Mouse (Mus musculus): ENCODE measurements at regions not wholly inside any gene's neighbourhood (a gene's known extent, or its start where the extent isn't known, plus 50 kb on each side); places are given as distances from the start of the nearest gene placed in this dataset.

GRCm38 (mm10) chr6:49893113-49893512, 70.6 kb downstream of the Npy start:
- no peak for TF ChIP-seq EP300 (optimal IDR thresholded peaks at IDR 0.05)
- TF ChIP-seq CTCF (IDR thresholded peaks at IDR 0.05; ENCODE audit: low read depth) = no peak
- no peak overlapping the region for H3K4me2 ChIP-seq (replicated peaks; ENCODE audit: low read depth)
- H3K27me3 ChIP-seq (ENCODE audit: control insufficient read depth, insufficient read depth, low read length) = no peaks in the 10 kb centered on the region
- ATAC-seq (ENCODE audit: low FRiP score, low TSS enrichment) (no peak), DNase-seq (ENCODE audit: low spot score) (no peak)
- H3K9me3 ChIP-seq (ENCODE audit: control insufficient read depth, low read length) = no peaks in the 10 kb centered on the region
- H3K9ac ChIP-seq (ENCODE audit: low read length) = no peak overlapping the region
- H3K4me3 ChIP-seq (ENCODE audit: low read depth, low read length) = no peak overlapping the region
- H3K27ac ChIP-seq (replicated peaks) = no peak overlapping the region
- no peaks in the 10 kb centered on the region for H3K4me1 ChIP-seq (replicated peaks; ENCODE audit: control insufficient read depth, insufficient read depth)
- H3K36me3 ChIP-seq (ENCODE audit: control insufficient read depth, insufficient read depth, low read length) = no peaks in the 10 kb centered on the region
- 80% methylated on average over 7 of the region's 7 CpGs for WGBS

DNA sequence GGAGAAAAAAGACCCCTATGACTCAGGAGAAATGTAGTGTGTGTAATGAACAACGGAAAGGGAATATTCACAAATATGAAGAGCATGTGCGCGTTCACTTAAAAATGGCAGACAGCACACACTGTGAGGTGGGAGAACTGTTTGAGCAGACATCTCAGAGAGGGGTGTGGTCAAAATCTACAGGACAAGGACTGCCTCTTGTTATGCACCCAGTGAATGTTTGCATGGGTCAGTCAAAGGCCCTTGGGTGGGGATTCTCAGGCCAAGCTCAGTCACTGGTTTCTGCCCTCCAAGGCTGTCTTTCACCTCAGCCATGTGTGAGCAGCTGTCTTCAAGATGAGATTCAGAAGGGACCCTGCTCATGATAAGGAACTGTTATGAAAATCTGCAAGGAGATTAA, 76.6 kb downstream of the Npy start:
- TF ChIP-seq CTCF (IDR thresholded peaks at IDR 0.05; ENCODE audit: low read depth) = no peak
- TF ChIP-seq EP300 (optimal IDR thresholded peaks at IDR 0.05) = no peak
- ATAC-seq (ENCODE audit: low FRiP score, low TSS enrichment) = no peak
- Histone ChIP-seq H3K9ac (ENCODE audit: low read length) (no peak overlapping the region), H3K4me1 (replicated peaks; ENCODE audit: control insufficient read depth, insufficient read depth) (no peaks in the 10 kb centered on the region), H3K27ac (replicated peaks) (no peak overlapping the region), H3K4me3 (ENCODE audit: low read depth, low read length) (no peak overlapping the region), H3K4me2 (replicated peaks; ENCODE audit: low read depth) (no peak overlapping the region), H3K9me3 (ENCODE audit: control insufficient read depth, low read length) (no peaks in the 10 kb centered on the region), H3K27me3 (ENCODE audit: control insufficient read depth, insufficient read depth, low read length) (no peaks in the 10 kb centered on the region), H3K36me3 (ENCODE audit: control insufficient read depth, insufficient read depth, low read length) (no peaks in the 10 kb centered on the region)
- no peak for DNase-seq (ENCODE audit: low spot score)
- 90% methylated on average over 3 of the region's 3 CpGs for WGBS

DNA sequence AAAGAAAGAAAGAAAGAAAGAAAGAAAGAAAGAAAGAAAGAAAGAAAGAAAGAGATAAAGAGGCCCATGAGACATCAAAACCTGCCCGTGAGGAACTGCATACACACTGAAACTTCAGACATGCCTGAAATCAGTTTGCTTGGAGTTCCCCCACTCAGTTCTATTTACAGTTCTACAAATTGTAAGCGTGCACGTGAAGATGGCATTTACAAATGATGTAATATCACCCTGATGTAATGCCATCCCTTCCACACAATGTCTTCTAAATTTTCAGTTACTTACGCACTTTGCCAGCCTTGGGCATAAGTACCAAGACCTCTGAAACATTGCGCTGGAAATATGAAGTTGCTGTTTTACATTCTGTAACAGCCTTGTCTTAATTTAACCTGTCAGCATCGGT, 79.0 kb downstream of the Npy start:
- Histone ChIP-seq H3K9me3 (ENCODE audit: control insufficient read depth, low read length) (no peaks in the 10 kb centered on the region), H3K4me1 (replicated peaks; ENCODE audit: control insufficient read depth, insufficient read depth) (no peaks in the 10 kb centered on the region), H3K9ac (ENCODE audit: low read length) (no peak overlapping the region), H3K27me3 (ENCODE audit: control insufficient read depth, insufficient read depth, low read length) (no peaks in the 10 kb centered on the region), H3K36me3 (ENCODE audit: control insufficient read depth, insufficient read depth, low read length) (no peaks in the 10 kb centered on the region), H3K27ac (replicated peaks) (no peak overlapping the region), H3K4me2 (replicated peaks; ENCODE audit: low read depth) (no peak overlapping the region), H3K4me3 (ENCODE audit: low read depth, low read length) (no peak overlapping the region)
- no peak for TF ChIP-seq CTCF (IDR thresholded peaks at IDR 0.05; ENCODE audit: low read depth)
- no peak for TF ChIP-seq EP300 (optimal IDR thresholded peaks at IDR 0.05)
- ATAC-seq (ENCODE audit: low FRiP score, low TSS enrichment) = no peak
- 71% methylated on average over 6 of the region's 6 CpGs for WGBS
- DNase-seq (ENCODE audit: low spot score) = no peak

- Histone ChIP-seq H3K27ac (replicated peaks) (no peak overlapping the region), H3K4me1 (replicated peaks; ENCODE audit: control insufficient read depth, insufficient read depth) (no peaks in the 10 kb centered on the region), H3K27me3 (ENCODE audit: control insufficient read depth, insufficient read depth, low read length) (no peaks in the 10 kb centered on the region), H3K4me3 (ENCODE audit: low read depth, low read length) (no peak overlapping the region), H3K36me3 (ENCODE audit: control insufficient read depth, insufficient read depth, low read length) (no peaks in the 10 kb centered on the region), H3K9me3 (ENCODE audit: control insufficient read depth, low read length) (no peaks in the 10 kb centered on the region), H3K9ac (ENCODE audit: low read length) (no peak overlapping the region), H3K4me2 (replicated peaks; ENCODE audit: low read depth) (no peak overlapping the region)
- DNase-seq (ENCODE audit: low spot score) (no peak), ATAC-seq (ENCODE audit: low FRiP score, low TSS enrichment) (no peak)
- 56% methylated on average over 6 of the region's 6 CpGs for WGBS
- no peak for TF ChIP-seq EP300 (optimal IDR thresholded peaks at IDR 0.05)
- no peak for TF ChIP-seq CTCF (IDR thresholded peaks at IDR 0.05; ENCODE audit: low read depth)
These were observed 81.5 kb downstream of the Npy start for GRCm38 (mm10) chr6:49904001-49904400.

DNA sequence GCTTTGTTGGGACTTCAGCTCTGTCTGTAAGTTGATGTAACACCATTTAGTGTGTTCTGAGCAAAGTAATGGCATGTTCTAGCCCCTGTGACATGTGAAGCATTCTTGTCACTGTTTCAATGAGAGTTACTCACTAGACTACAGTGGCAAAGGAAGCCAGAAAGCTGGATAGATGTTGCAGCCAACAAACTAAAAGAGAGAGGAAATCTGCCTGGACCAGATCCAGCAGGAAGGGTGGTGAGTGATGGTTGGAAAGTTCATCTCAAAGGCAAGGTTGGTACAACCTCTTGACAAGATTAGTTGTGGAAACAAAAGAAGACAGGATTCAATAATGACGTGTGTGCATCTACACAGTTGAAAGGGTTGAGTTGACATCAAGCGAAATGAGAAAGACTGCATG, 83.9 kb downstream of the Npy start:
- Histone ChIP-seq H3K4me2 (replicated peaks; ENCODE audit: low read depth) (no peak overlapping the region), H3K9ac (ENCODE audit: low read length) (no peak overlapping the region), H3K4me3 (ENCODE audit: low read depth, low read length) (no peak overlapping the region), H3K4me1 (replicated peaks; ENCODE audit: control insufficient read depth, insufficient read depth) (no peaks in the 10 kb centered on the region), H3K27ac (replicated peaks) (no peak overlapping the region), H3K9me3 (ENCODE audit: control insufficient read depth, low read length) (no peaks in the 10 kb centered on the region), H3K36me3 (ENCODE audit: control insufficient read depth, insufficient read depth, low read length) (no peaks in the 10 kb centered on the region), H3K27me3 (ENCODE audit: control insufficient read depth, insufficient read depth, low read length) (no peaks in the 10 kb centered on the region)
- no peak for DNase-seq (ENCODE audit: low spot score)
- ATAC-seq (ENCODE audit: low FRiP score, low TSS enrichment) = no peak
- 78% methylated on average over 2 of the region's 2 CpGs for WGBS
- TF ChIP-seq CTCF (IDR thresholded peaks at IDR 0.05; ENCODE audit: low read depth) (no peak), EP300 (optimal IDR thresholded peaks at IDR 0.05) (no peak)

DNA sequence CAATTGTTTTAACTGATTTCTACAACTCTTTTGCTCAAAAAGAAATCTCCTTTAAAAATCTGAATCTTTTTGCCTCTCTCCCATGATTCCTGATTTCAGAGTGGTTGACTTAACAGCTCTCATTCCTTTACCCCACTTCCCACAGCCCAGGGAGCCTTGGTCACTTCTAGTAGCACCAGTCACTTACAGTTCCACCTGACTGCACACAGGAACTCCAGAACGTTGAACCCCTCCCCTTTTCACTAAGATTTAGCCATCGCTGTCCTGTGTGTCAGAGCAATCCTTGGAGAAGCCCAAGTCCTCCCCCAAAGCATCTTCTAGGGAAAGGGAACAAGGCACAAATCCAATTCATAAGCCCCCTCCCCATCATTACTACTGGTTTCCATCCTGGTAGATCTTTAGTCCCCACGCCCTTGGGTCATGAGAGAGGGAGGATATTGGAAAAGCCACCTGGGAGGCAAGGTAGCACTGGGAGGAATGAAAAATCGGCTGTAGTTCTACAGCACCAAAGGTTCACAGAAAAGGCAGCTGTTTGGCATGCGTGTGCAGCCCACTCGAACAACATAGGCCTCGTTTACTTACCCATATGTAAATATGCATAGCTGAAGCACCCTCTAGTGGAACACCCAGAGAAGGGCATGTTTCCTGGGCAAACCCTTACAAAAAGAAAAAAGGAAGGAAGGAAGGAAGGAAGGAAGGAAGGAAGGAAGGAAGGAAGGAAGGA, 96.7 kb downstream of the Npy start:
- H3K9me3 ChIP-seq (ENCODE audit: control insufficient read depth, low read length) = no peaks in the 10 kb centered on the region
- H3K4me1 ChIP-seq (replicated peaks; ENCODE audit: control insufficient read depth, insufficient read depth) = no peaks in the 10 kb centered on the region
- H3K4me2 ChIP-seq (replicated peaks; ENCODE audit: low read depth) = no peak overlapping the region
- no peak overlapping the region for H3K4me3 ChIP-seq (ENCODE audit: low read depth, low read length)
- H3K27ac ChIP-seq (replicated peaks) = no peak overlapping the region
- no peaks in the 10 kb centered on the region for H3K36me3 ChIP-seq (ENCODE audit: control insufficient read depth, insufficient read depth, low read length)
- 43% methylated on average over 7 of the region's 7 CpGs for WGBS
- H3K27me3 ChIP-seq (ENCODE audit: control insufficient read depth, insufficient read depth, low read length) = no peaks in the 10 kb centered on the region
- ATAC-seq (ENCODE audit: low FRiP score, low TSS enrichment) (no peak), DNase-seq (ENCODE audit: low spot score) (no peak)
- TF ChIP-seq CTCF (IDR thresholded peaks at IDR 0.05; ENCODE audit: low read depth) = peak; percentile 77
- TF ChIP-seq EP300 (optimal IDR thresholded peaks at IDR 0.05) = no peak
- no peak overlapping the region for H3K9ac ChIP-seq (ENCODE audit: low read length)
